Mouse (Mus musculus) right cerebral cortex, postnatal 36 days (tissue): ENCODE results near the gene Rpl5.
A peak's percentile ranks its signal among the peaks of the same experiment; 100 is the strongest.
"Not testable (repeated sequence)": the region's sequence is repeated elsewhere in the genome, so short reads cannot be mapped to it uniquely, and the experiment has no call there.

Source experiments
- DNase-seq, 2 experiments: peaks; one replicate each; pipeline ENCODE4 v3.0.0; 2022; ENCODE audit warnings: low spot score in 2 of 2, mixed read lengths in 1 of 2

Gene Rpl5

DNA sequence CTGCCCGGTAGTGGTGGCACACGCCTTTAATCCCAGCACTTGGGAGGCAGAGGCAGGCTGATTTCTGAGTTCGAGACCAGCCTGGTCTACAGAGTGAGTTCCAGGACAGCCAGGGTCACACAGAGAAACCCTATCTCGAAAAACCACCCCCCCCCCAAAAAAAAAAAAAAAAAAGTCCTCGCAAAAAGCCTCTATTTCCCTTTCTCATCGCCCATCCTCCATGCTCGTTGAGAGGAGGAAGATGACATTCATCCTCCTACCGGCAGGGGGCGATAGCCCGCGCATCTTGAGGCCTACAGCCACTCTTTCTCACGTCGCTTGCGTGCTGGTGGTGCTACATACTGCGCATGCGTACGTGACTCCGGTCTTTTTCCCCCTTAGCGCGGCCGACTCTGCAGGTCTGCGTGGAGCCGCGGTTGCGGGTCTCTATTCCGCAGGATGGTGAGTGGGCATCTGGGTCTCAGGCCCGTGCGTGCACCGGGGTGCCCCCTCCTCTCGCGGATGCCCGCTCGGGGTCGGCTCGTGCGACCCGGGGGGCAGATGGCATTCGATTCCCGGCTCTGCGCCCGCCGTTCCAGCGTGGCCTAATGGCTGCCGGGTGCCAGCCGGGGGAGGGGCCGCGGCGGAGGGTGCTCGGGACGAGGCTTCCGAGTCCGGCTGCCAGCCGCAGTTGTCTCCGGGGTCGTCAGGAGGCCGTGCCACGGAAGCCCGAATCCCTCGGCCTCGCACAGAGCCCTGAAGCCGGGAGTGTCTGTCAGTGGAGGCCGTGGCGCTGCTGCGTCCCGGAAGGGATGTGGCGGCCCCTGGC, at the start of gene Rpl5:
Rpl5 (plus strand) TSS at position 297 of the 808 bp plus-strand sequence.
- DNase-seq, result peak; percentile 91 to 92

DNA sequence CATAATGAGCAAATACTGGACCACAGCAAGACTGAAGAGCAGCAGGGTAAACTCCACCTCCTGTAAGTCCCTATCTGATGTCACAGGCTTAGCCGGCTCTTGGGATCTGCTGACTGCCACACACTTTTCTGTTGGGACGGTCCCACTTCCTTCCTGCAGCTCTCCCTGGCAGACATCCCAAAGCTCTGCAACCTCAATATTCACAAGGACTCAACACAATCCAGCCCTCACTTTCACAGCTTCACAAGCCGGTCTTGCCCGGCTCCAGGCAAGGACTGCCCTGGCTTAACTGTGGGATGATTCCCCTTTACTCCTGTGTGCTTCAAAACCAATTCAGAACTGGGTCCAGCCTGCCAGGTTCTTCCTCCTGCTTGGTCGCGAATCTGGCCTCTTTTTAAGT, 46.5 kb upstream of the Rpl5 start:
- no peak for DNase-seq

DNA sequence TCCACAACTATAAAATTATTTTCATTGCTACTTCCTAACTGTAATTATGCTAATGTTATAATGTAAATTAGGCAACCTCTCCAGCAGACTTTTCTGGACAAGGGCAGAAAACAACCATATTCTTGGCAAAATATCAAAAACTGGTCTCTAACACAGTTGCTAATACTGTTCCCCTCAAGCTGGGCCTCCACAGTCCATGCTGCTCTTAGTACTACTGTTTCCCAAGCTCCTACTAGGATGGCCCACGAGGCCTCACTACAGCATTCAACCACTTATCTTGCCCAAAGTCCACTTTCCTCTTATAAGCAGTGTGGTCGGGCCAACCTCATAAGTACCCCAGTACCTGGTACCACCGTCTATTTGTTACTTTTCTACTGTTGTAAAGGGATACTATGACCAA, 45.7 kb upstream of the Rpl5 start:
- DNase-seq, result no peak

DNA sequence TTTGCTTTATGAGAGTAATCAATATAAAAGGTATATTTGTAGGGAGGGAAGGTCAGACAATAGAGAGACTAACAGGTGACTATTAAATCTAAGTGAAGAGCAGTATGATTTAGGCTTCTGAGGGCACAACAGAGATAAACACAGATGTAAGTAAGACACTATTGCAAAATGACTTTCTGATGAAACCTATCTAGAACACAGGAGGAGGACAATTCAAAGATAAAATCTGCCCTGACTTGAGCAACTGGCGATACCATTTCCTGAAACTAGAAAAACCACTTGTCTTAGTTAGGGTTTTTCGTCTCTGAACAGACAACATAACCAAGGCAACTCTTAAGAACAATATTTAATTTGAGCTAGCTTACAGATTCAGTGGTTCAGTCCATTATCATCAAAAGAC, 44.8 kb upstream of the Rpl5 start:
- no peak for DNase-seq

DNA sequence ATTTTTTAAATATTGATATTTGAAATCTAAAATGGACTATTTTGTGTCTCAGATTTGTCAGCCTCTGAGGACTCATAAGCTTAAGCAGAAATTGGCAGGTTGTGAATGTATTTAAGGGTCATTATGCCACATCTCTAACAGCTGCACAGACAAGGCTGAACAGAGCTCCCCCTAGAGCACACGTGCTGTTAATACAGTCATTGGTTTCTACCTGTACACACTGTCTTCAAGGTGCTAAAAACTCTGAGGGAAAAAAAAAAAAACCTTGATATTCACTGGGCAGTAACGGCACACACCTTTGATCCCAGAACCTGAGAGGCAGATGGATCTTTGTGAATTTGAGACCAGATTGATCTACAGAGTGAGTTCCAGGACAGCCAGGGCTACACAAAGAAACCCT, 41.3 kb upstream of the Rpl5 start:
- DNase-seq, result no peak

DNA sequence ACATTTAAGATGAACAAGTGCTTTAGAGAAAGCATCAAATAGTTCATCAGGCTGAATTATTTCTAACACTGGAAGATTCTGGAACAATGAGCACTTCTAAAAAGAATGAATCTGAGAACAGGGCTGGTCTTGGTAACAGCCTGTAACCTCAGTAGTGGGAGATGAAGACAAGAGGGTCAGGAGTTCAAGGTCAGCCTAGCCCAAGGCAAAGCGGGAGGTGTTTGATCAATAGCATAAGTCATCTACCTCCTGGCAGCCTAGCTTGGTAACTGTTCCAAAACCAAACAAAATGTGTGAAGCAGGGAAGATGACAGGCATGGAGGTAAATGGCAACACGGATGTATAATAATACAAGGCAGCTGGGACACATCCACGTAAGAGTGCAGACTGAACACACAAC, 36.3 kb upstream of the Rpl5 start:
- DNase-seq, result no peak

DNA sequence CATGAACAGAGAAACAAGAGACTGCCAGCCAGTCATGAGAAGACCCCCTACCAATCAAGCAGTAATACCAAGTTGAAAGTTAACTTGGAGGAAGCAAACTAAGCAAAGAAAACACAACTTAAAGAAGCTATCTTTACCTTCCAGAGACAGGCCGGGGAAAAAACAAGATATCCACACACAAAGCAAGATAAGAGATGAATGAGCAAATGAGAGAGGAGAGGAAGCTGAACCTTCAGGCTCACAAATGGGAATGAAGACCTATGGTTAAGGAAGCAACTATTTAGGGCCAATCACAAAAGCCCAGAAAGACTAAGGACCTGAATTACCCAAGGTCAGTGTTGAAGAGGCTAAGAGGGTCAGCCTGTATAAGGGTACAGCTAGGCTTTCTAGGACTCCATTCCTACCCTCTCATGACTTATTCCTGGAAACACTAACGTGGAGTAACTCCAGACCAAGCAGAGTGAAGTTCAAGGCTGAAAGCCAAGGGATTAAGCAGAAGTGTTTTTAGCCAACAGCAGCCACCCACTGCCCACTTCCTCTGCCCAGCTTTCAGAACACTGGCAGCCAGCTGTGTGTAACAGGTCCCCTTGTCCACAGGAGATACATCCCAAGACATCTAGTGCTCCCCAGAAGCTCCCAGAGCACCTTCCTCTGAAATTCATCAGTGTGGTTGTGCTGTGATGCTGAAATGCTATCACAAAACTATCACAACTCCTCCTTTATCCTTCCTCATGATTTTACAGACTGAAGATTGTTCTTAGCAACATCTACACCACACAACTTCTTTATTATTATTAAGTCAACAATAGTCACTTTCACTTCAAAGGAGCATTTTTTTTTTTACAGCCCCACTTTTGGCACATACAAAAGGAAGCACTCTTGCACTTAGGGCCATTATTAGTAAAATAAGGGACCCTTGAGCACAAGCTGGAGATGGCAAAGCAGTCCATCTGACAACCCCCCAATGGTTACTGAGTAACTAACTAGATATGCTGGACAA, 33.9 kb upstream of the Rpl5 start:
- no peak for DNase-seq

DNA sequence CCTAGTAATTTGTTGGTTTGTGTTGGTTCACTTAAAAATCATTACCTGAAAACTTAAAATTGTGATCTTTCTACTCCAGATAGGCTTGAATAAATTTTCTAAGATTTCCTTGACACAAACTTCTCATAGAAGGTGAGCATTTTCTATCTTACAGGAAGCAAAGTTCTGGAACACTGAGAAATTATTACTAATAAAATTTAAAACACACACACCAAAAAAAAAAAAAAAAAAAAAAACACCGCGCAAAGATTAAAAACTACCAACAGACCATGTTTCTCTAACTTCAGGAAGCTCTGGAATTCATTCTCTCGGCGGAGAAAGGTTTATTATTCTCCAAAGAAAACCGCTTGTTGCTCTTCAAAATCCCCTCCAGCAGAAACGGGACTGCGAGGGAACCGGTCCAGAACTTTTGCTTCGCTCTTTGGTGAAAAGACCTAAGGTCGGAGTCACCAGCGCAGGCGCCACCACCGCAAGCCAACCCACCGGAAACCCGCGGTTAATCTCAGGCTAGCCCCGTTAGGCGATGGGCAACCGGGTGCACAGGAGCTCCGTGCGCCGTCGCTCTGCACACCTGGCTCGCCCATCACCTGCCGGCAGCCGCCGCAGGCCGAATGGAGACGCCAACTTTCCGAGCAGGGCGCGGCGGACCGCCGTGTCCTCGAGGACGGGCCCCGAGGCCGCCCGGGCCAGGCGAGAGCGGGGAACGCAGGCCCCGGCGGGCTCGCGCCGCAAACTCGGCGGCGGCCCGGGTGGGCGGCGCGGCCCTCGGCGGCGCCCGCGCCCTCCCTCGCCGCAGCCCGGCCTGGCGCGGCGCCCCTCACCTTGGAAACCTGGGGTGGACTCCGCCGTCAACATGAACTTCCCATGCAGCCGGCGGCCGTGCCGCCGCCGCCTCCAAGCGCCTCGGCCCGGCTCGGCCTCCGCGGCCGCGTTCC, 32.1 kb upstream of the Rpl5 start:
- peak in 1 of 2 experiments; percentile 18 for DNase-seq

DNA sequence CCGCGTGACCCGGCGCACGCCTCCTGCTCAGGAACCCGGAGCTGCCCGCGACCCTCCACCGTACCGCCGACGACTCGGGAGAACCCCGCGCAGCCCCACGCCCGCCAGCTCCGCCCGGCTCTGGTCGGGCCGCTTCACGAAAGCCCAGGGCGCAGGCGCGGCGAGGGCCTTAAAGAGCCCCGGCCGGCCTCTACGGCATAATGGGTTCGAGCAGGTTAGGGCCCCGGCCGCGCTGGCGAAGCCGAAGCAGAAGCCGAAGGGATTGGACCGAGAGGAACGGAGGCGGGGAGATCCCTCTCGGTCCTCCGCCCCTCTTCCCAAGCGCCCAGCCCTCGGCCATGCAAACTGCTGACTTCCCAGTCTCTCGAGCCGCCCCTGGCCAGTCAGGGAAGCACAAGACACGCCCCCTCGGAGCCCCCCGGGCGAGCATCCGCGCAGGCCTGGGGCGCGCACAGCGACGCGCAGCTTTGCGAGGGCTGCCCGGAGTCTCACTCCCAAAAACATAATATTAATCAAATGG, 31.3 kb upstream of the Rpl5 start:
- peak; percentile 83 to 86 for DNase-seq

DNA sequence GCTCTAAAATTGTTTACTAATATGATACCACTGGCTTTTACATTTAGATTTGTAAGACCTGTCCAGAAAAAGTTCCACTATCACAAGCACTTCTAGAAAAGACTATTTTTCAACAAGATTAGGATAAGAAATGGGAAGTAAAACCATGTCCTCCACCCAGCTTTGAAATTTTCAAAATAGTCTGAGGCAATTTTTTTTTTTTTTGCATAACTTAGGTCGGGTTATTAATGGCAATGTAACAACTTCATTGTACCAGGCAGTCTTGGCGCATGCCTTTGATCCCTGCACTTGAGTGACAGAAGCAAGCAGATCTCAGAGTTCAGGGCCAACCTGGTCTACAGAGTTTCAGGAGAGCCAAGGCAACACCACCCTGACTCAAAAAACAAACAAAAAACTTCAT, 30.6 kb upstream of the Rpl5 start:
- no peak for DNase-seq

DNA sequence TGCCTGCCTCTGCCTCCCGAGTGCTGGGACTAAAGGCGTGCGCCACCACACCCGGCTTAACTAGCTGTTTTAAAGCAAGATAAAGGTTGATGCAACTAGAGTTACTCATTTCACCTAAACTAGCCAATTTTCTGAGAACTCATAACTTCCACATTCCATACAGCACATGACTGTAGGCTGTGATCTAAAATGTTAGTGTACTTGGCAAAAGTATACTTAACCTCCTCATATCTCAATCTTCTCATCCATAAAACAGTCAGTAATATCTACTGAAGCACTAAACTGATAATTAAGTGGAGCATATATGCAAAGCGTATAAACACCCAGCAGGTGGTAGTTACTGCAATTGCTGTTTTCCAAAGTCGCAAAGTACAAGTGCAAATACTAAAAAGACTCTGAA, 27.0 kb upstream of the Rpl5 start:
- no peak for DNase-seq

DNA sequence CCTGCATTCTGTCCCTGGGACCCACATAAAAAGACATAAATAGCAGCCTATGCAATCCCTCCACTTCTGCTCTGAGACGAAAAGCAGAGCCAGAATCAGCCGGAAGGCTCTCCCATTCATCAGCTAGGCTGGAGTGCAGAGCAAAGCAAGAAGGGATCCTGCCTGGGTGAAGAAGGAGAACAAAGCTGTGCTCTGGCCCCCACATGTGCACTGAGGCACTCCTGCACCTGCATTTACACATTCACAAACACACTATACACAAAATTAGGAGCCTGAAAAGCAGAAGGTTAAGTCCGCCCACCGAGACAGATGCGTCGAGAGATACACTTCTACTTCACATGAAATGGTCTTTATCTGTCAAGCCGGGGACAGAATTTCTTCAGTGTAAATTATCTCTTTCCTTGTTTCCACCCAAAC, 26.4 kb upstream of the Rpl5 start:
- no peak for DNase-seq

DNA sequence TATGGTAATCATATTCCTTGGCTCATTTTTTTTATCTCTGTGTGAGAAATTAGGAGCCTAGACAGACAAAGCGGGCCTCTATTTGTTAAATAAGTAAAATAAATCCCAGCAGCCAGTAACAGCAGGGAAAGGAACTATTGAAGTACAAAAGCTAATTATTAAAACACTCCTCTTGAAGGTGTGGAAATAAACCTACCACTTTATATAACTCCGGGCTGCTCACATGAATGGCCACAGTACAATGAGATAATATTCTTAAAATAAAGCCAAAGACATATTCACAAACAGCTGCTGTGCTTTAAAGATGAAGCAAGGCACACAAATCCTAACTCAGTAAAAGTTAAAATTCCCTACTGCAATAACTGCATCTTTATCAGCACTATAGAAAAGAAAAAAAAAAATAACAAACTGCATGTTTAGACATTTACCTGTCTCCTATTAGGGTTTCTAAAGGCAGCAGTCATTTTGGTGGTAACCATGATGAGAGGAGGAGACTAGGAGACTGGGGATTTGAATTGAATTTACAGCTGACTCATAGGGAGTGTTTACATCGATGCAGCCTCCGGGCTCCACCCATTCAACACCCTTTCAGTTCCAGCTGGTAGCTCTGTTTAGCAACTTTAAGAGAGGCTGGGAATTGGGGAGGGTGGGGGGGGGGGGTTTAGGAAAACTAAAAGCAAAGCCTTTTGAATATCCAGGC, 25.6 kb upstream of the Rpl5 start, which contains the start of gene Evi5:
Evi5 (minus strand) TSS at position 547 of the 700 bp plus-strand sequence.
- DNase-seq, result no peak

DNA sequence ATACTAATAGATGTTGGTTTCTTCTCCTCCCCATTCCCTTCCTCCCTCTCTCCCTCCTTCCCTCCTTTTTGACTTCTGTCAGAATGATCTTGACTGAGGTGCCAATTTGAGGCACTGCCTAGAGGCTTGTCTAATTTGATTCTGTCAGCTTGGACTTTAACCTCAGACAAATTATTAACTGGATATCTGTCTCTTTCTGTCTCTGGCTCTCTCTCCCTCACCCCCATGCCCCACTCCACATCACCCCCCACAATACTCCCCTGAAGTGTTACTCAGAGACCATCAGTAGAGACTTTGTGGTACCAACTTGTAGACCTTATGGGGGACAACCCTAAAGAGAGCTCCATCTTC, 25.1 kb upstream of the Rpl5 start:
- no peak for DNase-seq

DNA sequence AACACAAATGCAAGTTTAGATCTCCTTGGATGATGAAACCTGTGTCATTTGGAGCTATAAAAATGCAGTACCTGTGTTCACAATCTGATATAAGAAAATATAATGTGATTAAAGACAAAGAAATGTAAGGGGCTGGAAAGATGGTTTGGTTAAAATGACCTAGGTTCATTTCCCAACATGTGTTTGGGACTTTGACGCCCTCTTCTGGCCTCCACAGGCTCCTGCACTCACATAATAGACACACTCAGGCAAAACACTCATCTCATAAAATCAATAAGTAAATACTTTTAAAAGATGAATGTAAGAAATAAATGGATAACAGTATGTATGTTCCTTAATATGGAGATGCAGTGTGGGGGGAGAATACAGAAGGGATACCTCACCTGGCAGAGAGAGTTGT, 23.2 kb upstream of the Rpl5 start:
- no peak for DNase-seq

DNA sequence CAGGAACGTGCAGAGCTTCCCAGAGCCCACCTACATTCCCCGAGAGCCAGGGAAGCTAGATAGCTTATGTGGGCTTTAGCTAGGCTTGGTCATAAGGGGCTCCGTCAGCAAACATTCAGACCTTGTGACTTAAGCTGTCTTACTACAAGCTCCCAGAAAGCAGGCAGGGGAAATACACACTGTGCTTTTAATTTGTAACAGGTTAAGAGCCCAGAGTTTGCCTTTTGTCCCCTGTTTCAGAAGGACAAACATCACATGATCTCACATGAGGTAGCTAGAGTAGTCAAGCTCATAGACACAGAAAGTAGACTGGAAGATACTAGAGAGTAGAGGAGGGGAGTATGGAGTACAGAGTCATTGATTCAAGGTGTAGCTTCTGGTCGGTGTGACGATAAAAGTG, 19.6 kb upstream of the Rpl5 start:
- DNase-seq, result no peak

DNA sequence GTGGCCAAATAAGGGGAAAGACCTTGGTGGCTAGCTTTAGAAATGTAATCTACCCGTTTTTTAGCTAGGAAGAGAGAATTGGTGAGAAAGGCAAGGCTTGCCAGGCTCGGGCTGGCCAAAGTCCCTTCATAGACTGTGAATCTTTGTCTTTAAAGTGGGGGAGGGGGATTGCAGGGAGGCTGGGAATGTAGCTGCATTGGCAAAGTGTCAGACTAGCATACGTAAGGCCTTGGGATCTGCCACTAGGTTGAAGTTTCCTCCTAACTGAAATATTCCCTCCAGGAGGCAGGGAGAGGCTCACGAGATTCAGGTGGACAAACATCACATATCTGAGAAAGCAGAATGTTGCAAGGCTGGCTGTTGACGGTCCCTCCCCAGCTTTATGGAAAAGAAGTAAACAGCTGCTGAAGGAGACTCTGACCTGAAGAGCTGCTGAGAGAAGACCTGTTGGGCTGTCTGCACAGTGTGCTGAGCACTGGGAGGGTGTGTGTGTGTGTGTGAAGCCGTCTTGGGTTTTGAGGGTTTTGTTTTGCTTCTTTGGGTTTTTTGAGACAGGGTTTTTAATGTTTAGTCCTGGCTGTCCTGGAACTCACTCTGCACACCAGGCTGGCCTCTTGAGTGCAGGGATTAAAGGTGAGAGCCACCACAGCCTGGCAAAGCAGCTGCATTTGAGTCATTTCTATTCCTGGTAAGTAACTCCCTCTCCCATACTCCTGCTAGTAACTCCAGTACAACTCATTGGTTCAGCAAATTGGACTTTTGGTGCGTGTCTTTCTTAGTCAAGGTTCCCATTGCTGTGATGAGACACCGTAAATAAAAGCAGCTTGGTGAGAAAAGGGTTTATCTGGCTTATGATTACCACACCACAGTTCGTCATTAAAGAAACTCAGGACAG, 10.1 kb upstream of the Rpl5 start:
- no peak for DNase-seq

DNA sequence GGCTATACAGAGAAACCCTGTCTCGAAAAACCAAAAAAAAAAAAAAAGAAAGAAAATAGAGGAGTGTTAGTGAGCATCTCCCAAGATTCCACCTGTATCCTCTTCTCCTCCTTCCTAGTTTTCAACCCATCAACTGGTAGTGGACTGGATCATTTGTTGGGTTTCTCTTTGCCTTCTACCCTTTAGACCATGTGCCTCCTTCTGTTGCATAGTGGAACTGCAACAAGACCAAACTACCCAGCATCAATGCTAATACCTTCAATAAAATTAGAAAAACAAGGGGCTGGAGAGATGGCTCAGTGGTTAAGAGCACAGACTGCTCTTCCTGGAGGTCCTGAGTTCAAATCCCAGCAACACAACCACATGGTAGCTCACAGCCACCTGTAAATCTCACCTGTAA, 8.8 kb upstream of the Rpl5 start:
- DNase-seq, result not testable (repeated sequence)

DNA sequence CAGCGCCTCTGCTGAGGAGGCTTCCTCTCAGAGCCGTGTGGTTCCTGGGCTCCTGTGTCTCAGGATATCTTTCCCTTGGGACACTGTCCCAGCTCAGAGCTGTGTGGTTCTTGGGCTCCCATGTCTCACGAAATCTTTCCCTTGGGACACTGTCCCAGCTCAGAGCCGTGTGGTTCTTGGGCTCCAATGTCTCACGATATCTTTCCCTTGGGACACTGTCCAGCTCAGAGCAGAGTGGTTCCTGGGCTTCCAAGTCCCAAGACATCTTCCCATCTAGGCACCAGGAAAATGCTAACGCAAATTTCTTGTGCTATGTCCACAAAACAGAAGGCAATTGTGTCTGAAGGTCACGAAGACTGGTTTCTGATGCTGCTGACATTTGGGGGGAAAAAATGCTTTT, 5.6 kb upstream of the Rpl5 start:
- no peak for DNase-seq

DNA sequence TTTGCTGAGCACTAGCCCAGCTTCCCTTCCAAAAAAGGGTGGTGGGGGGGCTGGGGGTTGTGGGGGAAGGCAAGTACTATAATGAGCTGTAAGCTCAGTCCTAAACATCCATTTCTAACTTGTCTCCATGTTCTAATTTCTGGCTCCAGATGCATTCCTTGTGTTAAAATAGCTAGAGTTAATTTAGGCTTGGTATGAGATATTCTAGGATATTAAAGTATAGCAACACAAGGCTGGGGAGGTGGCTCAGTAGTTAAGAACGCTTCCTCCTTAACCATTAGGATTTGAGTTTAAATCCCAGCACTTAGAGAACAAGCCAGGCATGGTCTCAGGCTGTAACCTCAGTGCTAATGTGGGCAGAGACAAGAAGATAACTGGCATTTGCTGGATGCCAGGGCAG, 4.0 kb upstream of the Rpl5 start:
- no peak for DNase-seq
